Mouse (Mus musculus) heart, postnatal 0 days (tissue): ENCODE results near the gene Prrxl1.

Experiments
- CTCF ChIP-seq: IDR thresholded peaks from 2 replicates; pipeline ENCODE4 v1.5.1; 2016; ENCODE audit warnings: antibody characterized with exemption, control low read depth, low read depth
- EP300 ChIP-seq: IDR thresholded peaks from 2 replicates; pipeline ENCODE4 v1.6.1; 2016; ENCODE audit warnings: antibody characterized with exemption, low read depth

DNA sequence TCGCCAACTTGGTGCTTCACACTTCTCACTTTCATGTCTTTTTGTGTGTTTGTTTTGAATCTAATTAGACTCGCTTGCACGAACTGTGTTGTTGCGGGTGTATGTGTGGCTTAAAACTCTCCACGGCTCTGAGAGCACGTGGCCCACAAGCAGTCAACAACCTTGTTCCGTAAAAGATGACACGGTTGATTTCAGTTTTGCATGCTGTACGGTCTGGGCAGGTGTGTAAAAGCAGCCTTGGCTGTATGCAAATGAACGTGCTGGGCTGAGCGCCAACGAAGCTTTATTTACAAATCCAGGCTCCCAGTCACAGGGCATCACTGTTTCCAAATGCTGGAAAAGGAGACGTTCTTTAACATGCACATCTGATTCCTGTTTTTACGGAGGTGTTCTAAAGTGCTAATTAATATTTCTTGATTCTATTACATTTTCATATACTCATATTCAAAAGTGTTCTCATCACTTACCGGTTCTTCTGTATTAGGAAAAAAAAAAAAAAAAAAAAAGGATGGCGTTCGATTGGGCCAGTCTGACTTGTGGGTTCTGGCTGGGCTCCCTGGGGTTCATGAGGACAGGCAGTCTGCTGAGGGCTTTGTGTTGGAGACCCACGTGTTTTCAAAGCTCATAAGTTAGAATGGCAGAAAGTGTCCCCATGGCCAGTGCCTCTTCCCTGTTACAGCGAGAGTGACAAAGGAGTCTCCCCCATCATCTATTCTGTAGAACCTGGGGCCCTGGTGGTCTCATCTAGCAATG, 85.0 kb downstream of the Prrxl1 start:
- TF ChIP-seq CTCF: no peak
- TF ChIP-seq EP300: no peak
